In genomic region chr3:81835380-81836157, GRCm38 (mm10) we compare ENCODE assay signal across 10 mouse cellular contexts.
DNase-seq lines count a peak whose midpoint lies in the region; ATAC-seq lines count a peak whose summit lies in the region.
"Had no signal": no experiment of that assay in that cellular context is flagged by ENCODE, and none has a peak within 500 bp of the region (broad histone marks: within the 10 kb centered on the region; RNA-seq: fewer than 3 reads in every experiment).

No protein-coding gene starts in this region.

- peak overlapping the region; percentile 55 for H3K4me2 ChIP-seq in intestine, embryonic 15.5 days (replicated peaks)
- H3K4me2 ChIP-seq in neural tube, embryonic 12.5 days (replicated peaks), result peak overlapping the region; percentile 35

- peak; percentile 96 for ATAC-seq in intestine, embryonic 15.5 days
- peak; percentile 48; the same call in 1 of the 2 replicates for ATAC-seq in neural tube, embryonic 12.5 days (ENCODE audit: low FRiP score, low read depth)

- peaks cover 5% of the 10 kb centered on the region; the same call in 1 of the 2 replicates for H3K4me1 ChIP-seq in intestine, embryonic 15.5 days (replicated peaks)
- H3K4me1 ChIP-seq in neural tube, embryonic 12.5 days, result peaks cover 8% of the 10 kb centered on the region; the same call in 1 of the 2 replicates

- H3K27ac ChIP-seq in intestine, embryonic 15.5 days, result peak overlapping the region; percentile 51; the same call in 1 of the 2 replicates
- H3K27ac ChIP-seq in neural tube, embryonic 12.5 days, result no peak overlapping the region

- WGBS in intestine, embryonic 15.5 days, result 4% methylated on average over 11 of the region's 11 CpGs
- 10% methylated on average over 11 of the region's 11 CpGs for WGBS in neural tube, embryonic 12.5 days

- no peak overlapping the region; the same call in 1 of the 2 replicates for H3K4me3 ChIP-seq in intestine, embryonic 15.5 days (replicated peaks)
- H3K4me3 ChIP-seq in neural tube, embryonic 12.5 days, result no peak overlapping the region

- no peaks in the 10 kb centered on the region for H3K27me3 ChIP-seq in intestine, embryonic 15.5 days (replicated peaks)
- no peaks in the 10 kb centered on the region for H3K27me3 ChIP-seq in neural tube, embryonic 12.5 days (replicated peaks)

- peak; percentile 8 for DNase-seq in kidney, postnatal 10 days
- no peak for DNase-seq in kidney, adult 18-20 months
- DNase-seq in embryo, embryonic 10.5 days (ENCODE audit: low spot score), result peak; percentile 42
- DNase-seq in layer of hippocampus, adult 11-12 months (ENCODE audit: low spot score), result no peak
- no peak for DNase-seq in left cerebral cortex, adult 11 months (ENCODE audit: low spot score)
- DNase-seq in gastrocnemius, postnatal 14 days, result no peak
- DNase-seq: adrenal gland, postnatal 14 days; lung, postnatal 14 days had no signal

- no peaks in the 10 kb centered on the region for H3K36me3 ChIP-seq in intestine, embryonic 15.5 days
- no peaks in the 10 kb centered on the region for H3K36me3 ChIP-seq in neural tube, embryonic 12.5 days

- intact Hi-C loops in gastrocnemius, postnatal 14 days (cut with DNase I; ENCODE audit: low total_unique reads), result no loop called here

- H3K9ac ChIP-seq in intestine, embryonic 15.5 days, result no peak overlapping the region
- no peak overlapping the region for H3K9ac ChIP-seq in neural tube, embryonic 12.5 days

- no peaks in the 10 kb centered on the region for H3K9me3 ChIP-seq in intestine, embryonic 15.5 days
- no peaks in the 10 kb centered on the region for H3K9me3 ChIP-seq in neural tube, embryonic 12.5 days

Comparison
In these comparisons a context has a peak if more than half of its experiments do, and no peak if none do; other contexts are left out.
1. DNase-seq: peak in kidney, postnatal 10 days (single experiment) and embryo, embryonic 10.5 days (single experiment); none in kidney, adult 18-20 months (single experiment), layer of hippocampus, adult 11-12 months (single experiment), left cerebral cortex, adult 11 months (single experiment) and gastrocnemius, postnatal 14 days (single experiment).